Mouse (Mus musculus): Measurements from ENCODE around the gene Pigg. TPM values are rescaled to one million over a fixed set of nuclear protein-coding genes. Genes with fewer than 3 reads are reported as not detected.
A peak's percentile ranks its signal among the peaks of the same experiment; 100 is the strongest.
"Not testable (repeated sequence)": the region's sequence is repeated elsewhere in the genome, so short reads cannot be mapped to it uniquely, and the experiment has no call there.

Gene Pigg
- polyA plus RNA-seq (2015; fragmentation: Nextera tagmentation; extraction: Ambion mirVana): 5.6 and 6.3 TPM in 2 replicates

DNA sequence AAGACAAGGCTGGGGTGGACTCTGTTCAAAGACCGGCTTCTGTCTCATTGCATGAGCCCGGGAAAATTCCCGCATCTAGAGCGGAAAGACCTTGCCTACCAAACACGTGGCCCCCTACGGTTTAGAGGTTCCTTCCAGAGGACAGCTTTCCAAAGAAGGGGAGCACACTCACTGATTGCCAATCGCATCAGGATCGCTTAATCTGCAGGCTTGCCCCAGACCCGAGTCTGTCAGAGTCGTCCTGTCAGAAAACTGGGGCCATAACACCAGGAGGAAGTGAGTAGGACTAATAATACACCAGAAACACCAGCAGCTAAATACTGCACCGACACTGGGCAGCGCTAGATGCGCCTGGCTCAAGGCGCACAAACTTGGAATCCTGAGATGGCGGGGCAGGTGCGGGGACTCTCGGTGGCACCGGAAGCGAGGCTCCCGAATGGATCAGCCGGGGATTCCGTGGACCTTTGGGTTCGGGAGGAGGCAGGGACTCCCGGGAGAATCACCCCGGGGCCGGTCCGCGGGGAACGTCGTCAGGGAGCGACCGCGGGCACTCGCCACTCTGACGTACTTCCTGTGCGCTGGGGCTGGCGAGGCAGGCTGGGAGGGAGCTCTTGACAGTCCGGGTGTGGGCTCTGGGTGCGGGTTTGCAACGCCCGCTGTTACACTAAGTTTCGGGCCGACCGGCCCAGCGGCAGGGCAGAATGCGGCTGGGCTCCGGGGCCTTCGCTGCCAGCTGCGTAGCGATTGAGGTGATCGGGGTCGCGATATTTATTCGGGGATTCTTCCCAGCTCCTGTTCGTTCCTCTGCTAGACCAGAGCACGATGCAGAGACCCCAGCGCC is at the start of gene Pigg:
Gene Pigg, plus strand, starts transcription at position 386 of the 841 bp plus-strand sequence.
- peak within 1 kb of the TSS; percentile 80 for H3K9ac ChIP-seq
- H3K27ac ChIP-seq: peak within 1 kb of the TSS; percentile 84
- H3K9me3 ChIP-seq: no peaks in the 10 kb centered on the region
- H3K36me3 ChIP-seq (replicated peaks): no peaks in the 10 kb centered on the region
- peak within 1 kb of the TSS; percentile 67 for H3K4me2 ChIP-seq
- WGBS: under 1% methylated on average over 57 of the region's 57 CpGs
- no peaks in the 10 kb centered on the region for H3K27me3 ChIP-seq (replicated peaks)
- peak; percentile 99 for ATAC-seq (replicated peaks)
- H3K4me3 ChIP-seq: peak within 1 kb of the TSS; percentile 83
- peaks cover 11% of the 10 kb centered on the region for H3K4me1 ChIP-seq

DNA sequence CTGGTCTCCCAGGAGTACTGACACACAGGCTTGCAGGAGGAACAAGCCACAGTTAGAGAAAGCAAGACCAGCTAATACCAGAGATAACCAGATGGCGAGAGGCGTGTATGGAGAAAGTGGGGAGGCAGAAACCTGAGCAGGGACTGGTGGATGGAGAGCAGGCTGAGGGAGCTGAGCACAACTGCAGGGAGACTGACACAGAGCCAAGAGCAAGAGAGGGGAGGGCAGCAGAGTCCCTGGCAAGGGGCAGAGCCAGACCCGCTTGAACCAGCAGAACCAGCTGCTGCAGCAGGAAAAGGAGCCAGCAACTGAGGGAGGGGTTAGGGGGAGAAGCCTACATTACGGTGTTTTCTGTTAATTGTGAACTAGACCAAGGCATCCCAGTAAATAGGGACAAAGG is 49.7 kb upstream of the Pigg start:
- WGBS: 51% methylated on average over 4 of the region's 4 CpGs
- ATAC-seq (replicated peaks): no peak

DNA sequence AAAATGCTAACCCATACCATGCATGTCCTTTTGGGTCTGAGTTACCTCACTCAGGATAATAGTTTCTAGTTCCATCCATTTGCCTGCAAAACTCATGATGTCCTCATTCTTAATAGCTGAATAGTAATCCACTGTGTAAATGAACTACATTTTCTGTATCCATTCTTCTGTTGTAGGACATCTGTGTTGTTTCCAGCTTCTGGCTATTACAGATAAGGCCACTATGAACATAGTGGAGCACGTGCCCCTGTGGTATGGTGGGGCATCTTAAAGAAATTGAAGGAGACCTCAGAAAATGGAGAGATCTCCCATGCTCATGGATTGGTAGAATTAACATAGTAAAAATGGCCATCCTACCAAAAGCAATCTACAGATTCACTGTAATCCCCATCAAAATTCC is 48.6 kb upstream of the Pigg start:
- not testable (repeated sequence) for H3K36me3 ChIP-seq (replicated peaks); H3K27ac ChIP-seq; H3K27me3 ChIP-seq (replicated peaks); H3K9ac ChIP-seq; H3K4me1 ChIP-seq; ATAC-seq (replicated peaks); H3K9me3 ChIP-seq; H3K4me3 ChIP-seq; H3K4me2 ChIP-seq
- 84% methylated on average over 1 of the region's 1 CpGs for WGBS

More for the DNA sequence above, 49.7 kb upstream of the Pigg start:
- Histone ChIP-seq H3K9me3 (no peaks in the 10 kb centered on the region), H3K27me3 (replicated peaks) (no peaks in the 10 kb centered on the region), H3K4me3 (no peak overlapping the region), H3K27ac (no peak overlapping the region), H3K36me3 (replicated peaks) (no peaks in the 10 kb centered on the region), H3K9ac (no peak overlapping the region), H3K4me1 (peaks cover under 1% of the 10 kb centered on the region), H3K4me2 (no peak overlapping the region)

GRCm38 (mm10) chr5:108266990-108267389 is 45.4 kb upstream of the Pigg start:
- no peaks in the 10 kb centered on the region for H3K9me3 ChIP-seq
- H3K4me2 ChIP-seq: no peak overlapping the region
- no peaks in the 10 kb centered on the region for H3K36me3 ChIP-seq (replicated peaks)
- no peak overlapping the region for H3K27ac ChIP-seq
- peaks cover 27% of the 10 kb centered on the region for H3K4me1 ChIP-seq
- no peaks in the 10 kb centered on the region for H3K27me3 ChIP-seq (replicated peaks)
- no peak overlapping the region for H3K9ac ChIP-seq
- no peak overlapping the region for H3K4me3 ChIP-seq
- no peak for ATAC-seq (replicated peaks)

DNA sequence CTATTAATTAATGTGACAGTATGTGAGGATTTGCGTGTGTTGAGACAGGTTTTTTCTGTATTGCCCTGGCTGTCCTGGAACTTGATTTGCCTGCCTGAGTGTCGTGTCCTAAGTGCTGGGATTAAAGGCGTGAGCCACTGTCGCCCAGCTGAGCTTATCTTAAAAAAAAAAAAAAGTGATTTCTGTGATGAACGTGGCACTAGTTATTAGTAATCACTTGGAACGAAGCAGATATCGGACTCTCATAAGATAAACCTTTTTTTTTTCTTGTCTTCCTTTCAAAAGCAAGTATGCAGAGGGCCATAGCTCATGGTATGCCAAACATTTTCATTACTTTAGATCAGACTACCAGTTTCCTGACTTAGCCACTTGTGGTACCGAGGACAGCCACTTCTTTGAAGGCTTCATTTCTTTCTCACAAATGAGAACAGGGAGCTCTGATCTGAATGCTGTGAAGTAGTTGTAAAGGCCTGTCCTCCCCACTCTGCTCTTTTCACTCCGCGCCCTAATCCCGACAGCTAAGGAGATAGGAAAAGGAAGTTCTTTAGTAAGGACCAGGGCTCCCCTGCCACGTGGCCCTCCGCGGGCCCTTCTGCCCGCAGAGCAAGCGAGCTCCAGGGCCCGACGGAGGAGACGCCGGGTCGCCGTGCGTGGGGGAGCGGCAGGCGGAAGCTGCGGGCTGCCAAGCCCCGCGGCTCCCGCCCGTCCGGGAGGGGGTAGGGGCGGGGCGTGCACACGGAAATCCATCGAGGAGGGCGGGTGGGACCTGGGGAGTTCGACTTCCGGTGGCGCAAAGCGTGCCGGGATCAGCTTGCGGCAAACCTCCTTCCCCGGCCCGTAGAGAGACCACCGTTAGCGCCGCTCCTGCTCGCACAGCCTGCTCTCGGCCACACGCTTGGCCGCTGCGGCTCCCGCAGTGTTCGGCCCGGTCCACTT is 44.0 kb upstream of the Pigg start, which contains the start of gene Dr1:
Gene Dr1, plus strand, starts transcription at position 771 of the 936 bp plus-strand sequence.
- peak; percentile 99 for ATAC-seq (replicated peaks)
- WGBS: 2% methylated on average over 54 of the region's 55 CpGs
- Histone ChIP-seq H3K9ac (peak within 1 kb of the TSS; percentile 95), H3K9me3 (no peaks in the 10 kb centered on the region), H3K27ac (peak within 1 kb of the TSS; percentile 94), H3K27me3 (replicated peaks) (no peaks in the 10 kb centered on the region), H3K36me3 (replicated peaks) (no peaks in the 10 kb centered on the region), H3K4me2 (peak within 1 kb of the TSS; percentile 71), H3K4me3 (peak within 1 kb of the TSS; percentile 91), H3K4me1 (peaks cover 37% of the 10 kb centered on the region)

DNA sequence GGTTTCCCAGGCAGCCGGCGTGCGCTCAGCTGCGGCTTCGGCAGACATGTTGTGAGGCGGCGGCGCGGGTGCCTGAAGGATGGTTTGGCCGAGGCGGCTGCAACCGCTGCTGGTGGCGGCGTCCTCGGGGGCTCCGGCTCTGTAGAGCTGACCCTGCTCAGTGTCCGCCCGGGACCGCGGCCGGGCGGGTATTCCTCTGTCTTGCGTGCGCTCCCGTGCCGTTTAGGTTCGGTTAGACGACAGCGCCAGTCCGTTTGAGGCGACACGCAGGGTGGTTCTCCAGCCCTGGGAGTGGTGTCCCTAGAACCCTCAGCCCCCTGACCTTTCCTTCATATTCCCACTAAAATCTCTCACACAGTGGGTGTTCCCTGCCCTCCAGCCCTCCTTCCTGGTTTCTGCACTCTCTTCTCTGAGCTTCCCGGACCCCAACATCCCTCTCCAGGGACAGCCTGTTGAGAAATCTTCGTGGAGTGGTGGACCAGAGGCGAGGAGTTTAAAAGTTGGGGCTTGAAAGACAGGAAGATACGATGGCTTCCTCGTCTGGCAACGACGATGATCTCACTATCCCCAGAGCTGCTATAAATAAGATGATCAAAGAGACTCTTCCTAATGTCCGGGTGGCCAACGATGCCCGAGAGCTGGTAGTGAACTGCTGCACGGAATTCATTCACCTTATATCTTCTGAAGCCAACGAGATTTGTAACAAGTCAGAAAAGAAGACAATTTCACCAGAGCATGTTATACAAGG is 43.2 kb upstream of the Pigg start:
- peak overlapping the region; percentile 95 for H3K9ac ChIP-seq
- H3K27me3 ChIP-seq (replicated peaks): no peaks in the 10 kb centered on the region
- peak overlapping the region; percentile 71 for H3K4me2 ChIP-seq
- WGBS: under 1% methylated on average over 44 of the region's 44 CpGs
- peak; percentile 83 for ATAC-seq (replicated peaks)
- no peaks in the 10 kb centered on the region for H3K36me3 ChIP-seq (replicated peaks)
- H3K9me3 ChIP-seq: no peaks in the 10 kb centered on the region
- peak overlapping the region; percentile 94 for H3K27ac ChIP-seq
- peaks cover 39% of the 10 kb centered on the region for H3K4me1 ChIP-seq
- H3K4me3 ChIP-seq: peak overlapping the region; percentile 91

DNA sequence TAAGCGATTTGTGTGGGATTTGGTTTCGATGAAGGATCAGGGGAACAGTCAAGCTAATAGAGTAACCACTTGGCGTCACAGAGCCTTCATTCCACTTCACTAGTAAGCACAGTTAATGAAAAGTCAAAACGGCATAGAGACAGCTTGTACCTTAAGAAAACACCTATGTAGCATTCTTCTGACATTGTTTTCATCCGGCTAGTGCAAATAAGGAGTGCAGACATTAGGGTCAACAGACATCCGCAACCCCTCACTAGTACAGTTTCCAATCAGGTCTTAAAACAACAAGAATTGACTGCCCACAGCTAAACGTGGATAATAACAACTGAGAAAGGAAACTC is 42.6 kb upstream of the Pigg start:
- 17% methylated on average over 7 of the region's 7 CpGs for WGBS

GRCm38 (mm10) chr5:108270415-108270814 is 42.0 kb upstream of the Pigg start:
- Histone ChIP-seq H3K9ac (peak overlapping the region; percentile 95), H3K36me3 (replicated peaks) (no peaks in the 10 kb centered on the region), H3K4me3 (peak overlapping the region; percentile 91), H3K27me3 (replicated peaks) (no peaks in the 10 kb centered on the region), H3K4me1 (peaks cover 44% of the 10 kb centered on the region), H3K4me2 (peak overlapping the region; percentile 71), H3K27ac (no peak overlapping the region), H3K9me3 (no peaks in the 10 kb centered on the region)
- no peak for ATAC-seq (replicated peaks)
- WGBS: 54% methylated on average over 9 of the region's 9 CpGs

More for the DNA sequence above, 42.6 kb upstream of the Pigg start:
- Histone ChIP-seq H3K9ac (peak overlapping the region; percentile 95), H3K9me3 (no peaks in the 10 kb centered on the region), H3K4me3 (peak overlapping the region; percentile 91), H3K36me3 (replicated peaks) (no peaks in the 10 kb centered on the region), H3K4me1 (peaks cover 41% of the 10 kb centered on the region), H3K4me2 (peak overlapping the region; percentile 71), H3K27ac (no peak overlapping the region), H3K27me3 (replicated peaks) (no peaks in the 10 kb centered on the region)
- no peak for ATAC-seq (replicated peaks)

- H3K27ac ChIP-seq; H3K36me3 ChIP-seq (replicated peaks); H3K27me3 ChIP-seq (replicated peaks); ATAC-seq (replicated peaks); H3K9me3 ChIP-seq; H3K9ac ChIP-seq: not testable (repeated sequence)
- WGBS: 93% methylated on average over 6 of the region's 6 CpGs
- Histone ChIP-seq H3K4me3 (peak overlapping the region; percentile 12; the same call in 1 of the 2 replicates), H3K4me1 (peaks cover 44% of the 10 kb centered on the region), H3K4me2 (peak overlapping the region; percentile 71)
Observed at GRCm38 (mm10) chr5:108271345-108271744, 41.1 kb upstream of the Pigg start.

GRCm38 (mm10) chr5:108286957-108287356 is 25.5 kb upstream of the Pigg start:
- no peaks in the 10 kb centered on the region for H3K4me1 ChIP-seq
- no peak overlapping the region for H3K27ac ChIP-seq
- no peak overlapping the region for H3K4me2 ChIP-seq
- H3K9me3 ChIP-seq: no peaks in the 10 kb centered on the region
- H3K9ac ChIP-seq: no peak overlapping the region
- H3K4me3 ChIP-seq: no peak overlapping the region
- H3K27me3 ChIP-seq (replicated peaks): no peaks in the 10 kb centered on the region
- WGBS: 88% methylated on average over 2 of the region's 2 CpGs
- ATAC-seq (replicated peaks): no peak
- H3K36me3 ChIP-seq (replicated peaks): no peaks in the 10 kb centered on the region

GRCm38 (mm10) chr5:108301567-108301966 is 10.8 kb upstream of the Pigg start:
- no peak overlapping the region for H3K27ac ChIP-seq
- H3K4me2 ChIP-seq: no peak overlapping the region
- ATAC-seq (replicated peaks): no peak
- no peak overlapping the region for H3K4me3 ChIP-seq
- no peaks in the 10 kb centered on the region for H3K9me3 ChIP-seq
- 61% methylated on average over 3 of the region's 3 CpGs for WGBS
- H3K36me3 ChIP-seq (replicated peaks): no peaks in the 10 kb centered on the region
- no peak overlapping the region for H3K9ac ChIP-seq
- no peaks in the 10 kb centered on the region for H3K4me1 ChIP-seq
- H3K27me3 ChIP-seq (replicated peaks): no peaks in the 10 kb centered on the region

Measured in midbrain, embryonic 15.5 days (tissue).